In the genomic region with DNA sequence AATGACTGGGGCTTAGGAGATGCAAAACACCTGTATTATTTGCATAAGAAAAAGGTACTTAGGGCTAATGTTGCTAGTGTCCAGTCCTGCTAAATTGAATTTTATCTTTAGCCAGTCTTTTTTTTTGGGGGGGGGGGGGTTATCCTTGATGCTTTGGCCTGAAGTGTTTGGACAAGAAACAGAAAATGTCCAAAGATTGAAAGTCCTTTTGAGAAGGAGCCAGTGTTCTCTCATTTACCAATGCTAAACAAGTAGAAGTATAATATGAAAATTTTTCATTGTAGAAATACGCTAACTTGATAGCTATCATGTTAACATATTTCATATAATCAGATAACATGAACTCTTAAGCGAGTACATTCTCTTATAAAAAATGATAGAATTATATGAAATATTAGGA, we compare ENCODE assay signal across 9 mouse cellular contexts.
DNase-seq lines count a peak whose midpoint lies in the region; ATAC-seq and TF ChIP-seq lines count a peak whose summit lies in the region.
"Had no signal": no experiment of that assay in that cellular context is flagged by ENCODE, and none has a peak within 500 bp of the region (broad histone marks: within the 10 kb centered on the region; RNA-seq: fewer than 3 reads in every experiment).

No protein-coding gene starts in this region.

- TF ChIP-seq EP300 in liver, postnatal 0 days (IDR thresholded peaks at IDR 0.05; ENCODE audit: low read depth) = no peak

- intact Hi-C loops in left cerebral cortex, postnatal 4 days (cut with DNase I) = loop anchor here (5.0 kb wide), 1 partner anchor 61 kb away; no protein-coding TSS in a partner anchor

- no peak for ATAC-seq in heart, embryonic 15.5 days (replicated peaks; ENCODE audit: insufficient number of reproducible peaks, insufficient read depth, low FRiP score, low read depth)
- no peak for ATAC-seq in G1E (ENCODE audit: extremely low read depth, insufficient number of reproducible peaks, low FRiP score, poor library complexity, severe bottlenecking)
- ATAC-seq in forebrain, postnatal 0 days = no peak
- ATAC-seq in liver, postnatal 0 days = no peak

- TF ChIP-seq CTCF in G1E (IDR thresholded peaks at IDR 0.05; ENCODE audit: low read depth, low read length) = no peak
- TF ChIP-seq CTCF in forebrain, postnatal 0 days (IDR thresholded peaks at IDR 0.05; ENCODE audit: low read depth) = no peak
- no peak for TF ChIP-seq CTCF in liver, postnatal 0 days (IDR thresholded peaks at IDR 0.05; ENCODE audit: low read depth)

- H3K9me3 ChIP-seq in heart, embryonic 15.5 days (replicated peaks) = no peaks in the 10 kb centered on the region
- H3K9me3 ChIP-seq in G1E (replicated peaks) = no peaks in the 10 kb centered on the region
- no peaks in the 10 kb centered on the region for H3K9me3 ChIP-seq in forebrain, postnatal 0 days (ENCODE audit: low read length)
- H3K9me3 ChIP-seq in liver, postnatal 0 days (ENCODE audit: low read length) = no peaks in the 10 kb centered on the region

- 73% methylated on average over 2 of the region's 2 CpGs for WGBS in heart, embryonic 15.5 days
- WGBS in forebrain, postnatal 0 days = 83% methylated on average over 2 of the region's 2 CpGs
- WGBS in liver, postnatal 0 days (ENCODE audit: insufficient replicate concordance) = 58% methylated on average over 2 of the region's 2 CpGs

- H3K27me3 ChIP-seq in heart, embryonic 15.5 days = no peaks in the 10 kb centered on the region
- no peaks in the 10 kb centered on the region for H3K27me3 ChIP-seq in G1E (ENCODE audit: insufficient read depth, low read length)
- no peaks in the 10 kb centered on the region for H3K27me3 ChIP-seq in forebrain, postnatal 0 days (ENCODE audit: insufficient read depth, low read length)
- no peaks in the 10 kb centered on the region for H3K27me3 ChIP-seq in liver, postnatal 0 days (ENCODE audit: insufficient read depth, low read length)

- peak overlapping the region; percentile 60 for H3K4me2 ChIP-seq in heart, embryonic 15.5 days
- peak overlapping the region; percentile 53 for H3K4me2 ChIP-seq in forebrain, postnatal 0 days (ENCODE audit: low read depth)
- H3K4me2 ChIP-seq in liver, postnatal 0 days (ENCODE audit: low read depth, low read length) = peak overlapping the region; percentile 83

- peak overlapping the region; percentile 96; the same call in 1 of the 2 replicates for H3K27ac ChIP-seq in heart, embryonic 15.5 days
- no peak overlapping the region for H3K27ac ChIP-seq in forebrain, postnatal 0 days (ENCODE audit: low read depth, low read length)
- H3K27ac ChIP-seq in liver, postnatal 0 days (ENCODE audit: low read depth) = no peak overlapping the region

- no peak for DNase-seq in heart, adult 18-20 months
- no peak for DNase-seq in G1E (ENCODE audit: low spot score)
- DNase-seq in forebrain, postnatal 0 days = no peak
- DNase-seq in liver, postnatal 0 days = no peak
- no peak for DNase-seq in yolk sac, embryonic 10.5 days (ENCODE audit: low spot score)
- DNase-seq in thymus, postnatal 36 days = no peak
- DNase-seq in left cerebral cortex, postnatal 4 days = no peak
- DNase-seq: kidney, adult 11 months had no signal

- no peak overlapping the region for H3K9ac ChIP-seq in heart, embryonic 15.5 days
- H3K9ac ChIP-seq in forebrain, postnatal 0 days = peak overlapping the region; percentile 14; the same call in 1 of the 2 replicates
- H3K9ac ChIP-seq in liver, postnatal 0 days (replicated peaks) = peak overlapping the region; percentile 78

- peak overlapping the region; percentile 52 for H3K4me3 ChIP-seq in heart, embryonic 15.5 days
- peak overlapping the region; percentile 74 for H3K4me3 ChIP-seq in G1E (ENCODE audit: low read depth, low read length)
- H3K4me3 ChIP-seq in forebrain, postnatal 0 days (ENCODE audit: low read depth, low read length) = peak overlapping the region; percentile 49; the same call in 1 of the 2 replicates
- peak overlapping the region; percentile 73 for H3K4me3 ChIP-seq in liver, postnatal 0 days (ENCODE audit: low read depth, low read length)

- peaks cover 12% of the 10 kb centered on the region; the same call in 1 of the 2 replicates for H3K36me3 ChIP-seq in heart, embryonic 15.5 days
- peaks cover 33% of the 10 kb centered on the region for H3K36me3 ChIP-seq in G1E (replicated peaks)
- no peaks in the 10 kb centered on the region for H3K36me3 ChIP-seq in forebrain, postnatal 0 days (ENCODE audit: insufficient read depth)
- peaks cover 13% of the 10 kb centered on the region for H3K36me3 ChIP-seq in liver, postnatal 0 days (replicated peaks; ENCODE audit: insufficient read depth, low read length)

- peaks cover 15% of the 10 kb centered on the region for H3K4me1 ChIP-seq in heart, embryonic 15.5 days (replicated peaks)
- peaks cover 36% of the 10 kb centered on the region for H3K4me1 ChIP-seq in G1E (ENCODE audit: insufficient read depth, low read depth, low read length)
- peaks cover 21% of the 10 kb centered on the region for H3K4me1 ChIP-seq in forebrain, postnatal 0 days (ENCODE audit: insufficient read depth)
- peaks cover 17% of the 10 kb centered on the region for H3K4me1 ChIP-seq in liver, postnatal 0 days (ENCODE audit: insufficient read depth)
